Mouse (Mus musculus) bone marrow, adult 2 months (tissue): Measurements from ENCODE around the gene Ceacam16.

Experiments used
- CTCF ChIP-seq: fragments of 200-500 bp; IDR thresholded peaks from 2 replicates; pipeline ENCODE4 v1.5.1; 2011; ENCODE audit warnings: low read length, control low read depth; ENCODE audit not compliant: control insufficient read depth, insufficient read depth
- POLR2A ChIP-seq: fragments of 200-500 bp; IDR thresholded peaks from 2 replicates; pipeline ENCODE4 v1.6.1; 2011; ENCODE audit warnings: low read depth, mild to moderate bottlenecking, control low read depth, low read length, borderline replicate concordance; ENCODE audit not compliant: control insufficient read depth

- no peak for TF ChIP-seq CTCF
- no peak for TF ChIP-seq POLR2A
Observed at GRCm38 (mm10) chr7:19818440-19818839, 42.7 kb downstream of the Ceacam16 start.
